Mouse (Mus musculus) thymus, postnatal 10 days (tissue): Measurements from ENCODE around the gene Actl10.

Experiments
- DNase-seq, 2 experiments: peaks; one replicate each; pipeline ENCODE4 v3.0.0; 2021; ENCODE audit warnings: low spot score in 2 of 2

The Actl10 gene

GRCm38 (mm10) chr2:154550937-154551336 lies 639 bp upstream of the Actl10 start:
- no peak for DNase-seq

- no peak for DNase-seq
Measured at GRCm38 (mm10) chr2:154551927-154552326, 351 bp downstream of the Actl10 start.

- DNase-seq: peak; percentile 55 to 76
Measured at GRCm38 (mm10) chr2:154552424-154552907, 890 bp downstream of the Actl10 start.

GRCm38 (mm10) chr2:154555235-154555634 lies 3.7 kb downstream of the Actl10 start:
- no peak for DNase-seq

- DNase-seq: no peak
Measured at GRCm38 (mm10) chr2:154557184-154557832, 5.7 kb downstream of the Actl10 start.

- peak; percentile 64 for DNase-seq
Measured at GRCm38 (mm10) chr2:154558264-154559039, 6.9 kb downstream of the Actl10 start, which contains the start of gene Necab3. Gene Necab3 (minus strand): TSS chr2:154558890.

DNA sequence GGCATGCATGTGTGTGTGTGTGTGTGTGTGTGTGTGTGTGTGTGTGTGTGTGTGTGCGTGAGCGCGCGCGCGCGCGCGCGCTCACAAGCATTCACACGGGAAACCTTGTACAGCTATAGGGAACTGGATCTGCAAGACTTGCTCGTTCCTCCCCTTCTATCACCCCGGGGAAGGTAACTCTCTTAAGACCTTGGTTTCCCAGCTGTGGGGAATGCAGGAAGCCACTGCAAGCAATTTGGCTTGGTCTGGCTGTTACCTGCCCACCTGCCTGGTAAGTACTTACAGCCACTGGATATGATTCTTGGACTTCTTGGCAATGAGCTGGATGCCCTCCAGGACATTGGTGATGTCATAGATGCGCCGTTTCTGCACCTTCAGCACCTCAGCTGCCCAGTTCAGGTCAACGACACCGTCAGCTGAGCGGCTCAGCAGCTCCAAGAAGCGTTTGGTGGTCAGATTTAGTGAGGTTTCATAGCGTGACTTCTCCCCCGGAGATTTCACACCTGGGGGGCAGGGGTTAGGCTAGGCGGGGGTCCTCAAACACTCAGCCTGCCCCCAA lies 12.1 kb downstream of the Actl10 start:
- no peak for DNase-seq

DNA sequence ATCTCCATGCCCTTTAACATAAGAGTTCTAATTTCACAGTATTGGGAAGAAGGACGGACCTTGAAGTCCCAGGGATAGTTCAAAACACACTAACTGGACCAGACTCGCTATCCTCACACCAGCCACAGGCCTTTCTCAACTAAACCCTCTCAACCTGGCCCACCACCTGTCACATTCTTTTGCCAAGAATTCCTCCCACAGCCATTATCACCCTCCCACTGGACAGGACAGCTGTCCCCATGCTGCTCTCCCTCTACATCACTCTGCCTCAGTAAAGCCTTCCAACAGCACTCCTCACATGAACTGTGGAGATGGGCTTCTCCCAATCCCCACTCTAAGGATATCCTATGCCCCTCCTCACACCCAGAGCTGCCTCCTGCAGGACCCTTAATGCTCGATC lies 14.0 kb downstream of the Actl10 start:
- DNase-seq: no peak

GRCm38 (mm10) chr2:154566641-154567040 lies 15.1 kb downstream of the Actl10 start:
- no peak for DNase-seq

- no peak for DNase-seq
Measured at GRCm38 (mm10) chr2:154567766-154568165, 16.2 kb downstream of the Actl10 start.

GRCm38 (mm10) chr2:154568329-154569070 lies 16.9 kb downstream of the Actl10 start:
- no peak for DNase-seq

DNA sequence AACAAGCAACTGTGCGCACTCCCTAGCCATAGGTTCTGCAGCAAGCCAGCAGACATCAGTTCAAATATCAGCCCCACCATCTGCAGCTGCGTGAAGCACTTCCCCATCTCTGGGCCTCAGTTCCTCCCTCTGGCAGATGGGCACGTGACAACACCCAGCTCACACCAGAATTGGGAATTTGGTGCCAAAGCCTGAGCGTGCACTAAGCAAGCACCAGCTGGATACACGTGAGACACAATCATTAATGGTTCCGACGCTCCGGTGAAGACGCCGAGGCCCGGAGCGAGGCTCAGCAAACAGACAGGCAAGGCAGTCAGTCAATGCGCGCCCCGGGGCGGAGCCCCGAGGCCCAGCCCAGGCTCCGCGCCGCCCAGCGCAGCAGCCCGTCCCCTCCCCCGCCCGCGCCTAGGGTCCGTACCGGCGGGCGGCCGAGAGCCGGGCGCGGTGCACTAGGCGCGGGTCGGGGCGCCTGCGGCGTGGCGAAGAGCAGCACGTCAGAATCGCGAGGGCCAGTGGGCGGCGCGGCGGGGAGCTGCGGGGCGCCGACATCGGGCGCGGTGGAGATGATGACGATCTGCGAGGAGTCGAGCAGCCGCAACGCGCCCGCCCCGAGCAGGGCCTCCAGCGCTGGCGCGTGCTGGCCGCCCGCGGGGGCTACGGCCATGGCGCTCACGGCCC lies 17.6 kb downstream of the Actl10 start:
- peak; percentile 49 to 60 for DNase-seq

GRCm38 (mm10) chr2:154569836-154570286 lies 18.3 kb downstream of the Actl10 start, which contains the start of gene E2f1:
Gene E2f1 (minus strand): TSS chr2:154569892.
- peak; percentile 94 to 96 for DNase-seq

DNA sequence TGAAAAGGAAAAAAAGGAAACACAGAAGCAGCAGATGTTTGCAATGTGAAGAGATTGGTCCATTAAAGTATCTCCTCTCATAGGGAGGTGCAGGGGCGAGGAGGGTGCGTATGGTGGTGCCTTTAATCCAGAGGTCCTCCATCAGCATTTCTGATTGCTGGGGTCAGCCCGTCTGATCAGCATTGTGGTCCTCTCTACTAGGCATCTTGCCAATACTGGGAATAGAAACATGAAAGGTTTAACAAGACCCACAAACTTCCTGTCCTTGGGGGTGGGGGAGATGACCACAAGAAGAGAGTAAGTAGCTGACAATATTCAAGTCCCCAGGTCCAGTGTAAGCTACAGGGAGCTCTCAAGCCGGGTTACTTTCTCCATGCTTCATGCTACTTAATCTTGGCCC lies 19.1 kb downstream of the Actl10 start:
- no peak for DNase-seq

DNA sequence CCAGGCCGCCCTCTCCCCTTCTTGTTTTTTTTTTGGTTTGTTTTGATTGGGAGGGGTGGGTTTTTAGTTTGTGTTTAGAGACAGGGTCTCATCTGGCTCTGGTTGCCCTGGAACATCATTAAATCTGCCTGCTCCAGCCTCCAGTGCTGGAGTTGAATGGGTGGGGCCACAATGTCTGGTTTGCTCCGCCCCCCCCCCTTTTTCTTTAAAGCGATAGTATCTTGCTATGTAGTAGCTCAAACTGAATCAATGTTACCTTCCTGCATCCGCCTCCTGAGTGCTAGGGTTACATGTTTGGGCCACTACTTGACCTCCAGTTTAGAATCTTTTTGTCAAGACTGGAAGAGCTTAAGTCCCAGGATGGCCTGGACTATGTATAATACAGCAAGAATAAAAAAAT lies 19.7 kb downstream of the Actl10 start:
- DNase-seq: no peak

DNA sequence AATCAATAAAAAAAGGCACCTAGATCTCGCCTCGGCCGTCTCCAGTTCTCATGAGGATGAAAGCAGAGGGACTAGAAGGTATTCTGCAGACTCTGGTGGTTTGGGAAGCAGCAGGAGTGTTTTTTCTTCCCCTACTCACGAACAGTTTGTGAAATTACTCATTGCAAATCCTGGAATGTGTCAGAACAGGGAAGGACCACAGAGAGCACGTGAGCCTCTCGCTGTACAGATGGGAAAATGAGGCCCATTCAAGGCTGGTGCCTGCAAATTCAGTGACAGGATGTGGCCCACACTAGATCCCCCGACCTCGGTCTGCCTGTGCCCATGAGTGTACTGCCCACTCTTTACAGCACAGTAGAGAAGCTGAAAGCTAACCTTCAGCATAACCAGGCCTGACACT lies 20.4 kb downstream of the Actl10 start:
- no peak for DNase-seq

- DNase-seq: no peak
Measured at GRCm38 (mm10) chr2:154572996-154573395, 21.4 kb downstream of the Actl10 start.

- no peak for DNase-seq
Measured at GRCm38 (mm10) chr2:154574271-154574670, 22.7 kb downstream of the Actl10 start.

- peak; percentile 64 to 75 for DNase-seq
Measured at GRCm38 (mm10) chr2:154576876-154577743, 25.5 kb downstream of the Actl10 start.

DNA sequence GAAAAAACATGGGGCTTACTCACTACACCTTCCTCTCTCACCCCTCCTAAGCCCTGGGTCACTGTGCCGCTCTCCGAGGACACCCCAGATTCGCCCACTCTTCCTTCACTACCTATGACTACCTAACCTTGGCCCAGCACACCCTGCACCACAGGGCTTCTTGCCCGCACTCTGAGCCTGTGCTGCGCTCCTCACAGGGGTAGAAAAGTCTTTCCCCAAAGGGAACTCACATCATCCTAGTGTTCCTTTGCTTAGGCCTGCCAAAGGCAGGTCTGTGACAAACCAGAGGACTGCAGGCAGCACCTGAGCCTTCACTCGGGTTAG lies 26.1 kb downstream of the Actl10 start:
- no peak for DNase-seq
